Mouse (Mus musculus) splenic B cell, adult 2 months (primary cell): ENCODE data around the gene Dixdc1.

Experiments used
- DNase-seq: peaks from one replicate; pipeline ENCODE4 v3.0.0-alpha.2; 2011; ENCODE audit warnings: low read depth, low spot score
- H3K27me3 ChIP-seq: 2 replicates; pipeline ENCODE4 v1.6.1; 2012; ENCODE audit warnings: mild to moderate bottlenecking, low read length, moderate library complexity, mixed read lengths; ENCODE audit not compliant: control insufficient read depth, poor library complexity, insufficient read depth, severe bottlenecking
- H3K36me3 ChIP-seq: 2 replicates; pipeline ENCODE4 v1.6.1; 2012; ENCODE audit warnings: mild to moderate bottlenecking, low read length, moderate library complexity, mixed read lengths; ENCODE audit not compliant: control insufficient read depth, poor library complexity, insufficient read depth, severe bottlenecking

Gene Dixdc1

DNA sequence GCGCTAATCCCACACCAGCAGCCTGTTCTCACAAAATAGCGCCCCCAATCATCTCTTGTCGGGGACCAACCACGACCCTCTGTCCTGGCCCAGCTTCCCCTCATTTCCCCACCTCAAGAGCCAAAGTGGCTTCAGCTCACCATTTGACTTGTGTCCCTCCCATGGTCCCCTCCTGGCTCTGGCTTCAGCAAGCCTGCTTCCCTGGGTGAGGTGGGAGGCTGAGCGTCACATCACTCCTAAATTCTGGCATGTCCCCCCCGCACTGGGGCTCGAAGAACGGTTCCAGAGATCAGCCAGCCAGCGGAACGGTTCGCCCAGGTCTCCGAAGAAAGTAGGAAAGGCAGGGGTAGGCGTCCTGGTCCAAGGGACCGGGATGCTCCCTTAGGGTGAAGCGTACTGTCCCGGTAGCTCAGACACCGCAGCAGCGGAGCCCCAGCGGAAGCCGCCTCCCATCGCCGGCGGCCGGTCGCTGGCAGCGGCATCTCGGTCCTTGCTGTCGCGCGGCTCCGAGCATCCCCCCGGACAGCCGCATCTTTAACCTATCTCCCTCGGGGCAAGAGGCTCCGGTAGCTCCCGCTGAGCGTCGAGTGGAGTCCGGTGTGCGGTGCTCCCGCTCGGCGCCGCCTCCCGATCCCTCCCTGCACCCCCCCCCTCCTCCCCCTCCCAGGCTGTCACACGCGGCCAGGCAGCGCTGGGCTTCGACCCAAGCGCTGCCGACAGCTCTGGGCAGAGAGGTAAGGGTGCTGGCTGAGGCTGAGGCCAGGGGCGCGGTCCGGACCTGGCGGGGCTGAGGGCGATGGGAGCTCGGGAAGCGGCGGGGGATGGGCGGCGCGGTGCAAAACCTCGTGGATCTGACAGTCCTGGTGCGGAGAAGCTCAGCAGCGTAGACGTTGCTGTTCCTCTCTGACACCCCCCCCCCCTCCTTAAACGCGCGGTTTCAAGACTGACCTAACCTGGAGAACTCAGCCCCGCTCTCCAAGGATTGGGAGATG, 40.6 kb downstream of the Dixdc1 start:
- peak; percentile 30 for DNase-seq
- Histone ChIP-seq H3K36me3 (no peaks in the 10 kb centered on the region), H3K27me3 (no peaks in the 10 kb centered on the region; the same call in 1 of the 2 replicates)

DNA sequence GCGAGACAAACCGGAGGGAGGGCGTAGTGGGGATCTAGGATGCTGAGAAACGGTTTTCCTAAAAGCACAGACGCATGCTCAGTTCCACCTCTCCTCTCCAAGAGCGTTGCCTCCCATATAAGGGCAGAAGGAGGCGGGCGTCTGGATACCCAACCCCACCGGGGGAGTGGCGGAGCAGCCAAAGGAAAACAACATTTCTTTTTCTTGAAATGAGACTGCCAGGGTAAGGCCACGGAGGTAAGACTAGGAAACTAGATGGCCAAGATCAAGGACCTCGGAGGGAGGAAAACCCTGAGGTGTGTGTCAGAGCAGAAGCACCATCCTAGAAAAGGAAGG, 41.6 kb downstream of the Dixdc1 start:
- Histone ChIP-seq H3K36me3 (no peaks in the 10 kb centered on the region), H3K27me3 (no peaks in the 10 kb centered on the region; the same call in 1 of the 2 replicates)
- DNase-seq: no peak

DNA sequence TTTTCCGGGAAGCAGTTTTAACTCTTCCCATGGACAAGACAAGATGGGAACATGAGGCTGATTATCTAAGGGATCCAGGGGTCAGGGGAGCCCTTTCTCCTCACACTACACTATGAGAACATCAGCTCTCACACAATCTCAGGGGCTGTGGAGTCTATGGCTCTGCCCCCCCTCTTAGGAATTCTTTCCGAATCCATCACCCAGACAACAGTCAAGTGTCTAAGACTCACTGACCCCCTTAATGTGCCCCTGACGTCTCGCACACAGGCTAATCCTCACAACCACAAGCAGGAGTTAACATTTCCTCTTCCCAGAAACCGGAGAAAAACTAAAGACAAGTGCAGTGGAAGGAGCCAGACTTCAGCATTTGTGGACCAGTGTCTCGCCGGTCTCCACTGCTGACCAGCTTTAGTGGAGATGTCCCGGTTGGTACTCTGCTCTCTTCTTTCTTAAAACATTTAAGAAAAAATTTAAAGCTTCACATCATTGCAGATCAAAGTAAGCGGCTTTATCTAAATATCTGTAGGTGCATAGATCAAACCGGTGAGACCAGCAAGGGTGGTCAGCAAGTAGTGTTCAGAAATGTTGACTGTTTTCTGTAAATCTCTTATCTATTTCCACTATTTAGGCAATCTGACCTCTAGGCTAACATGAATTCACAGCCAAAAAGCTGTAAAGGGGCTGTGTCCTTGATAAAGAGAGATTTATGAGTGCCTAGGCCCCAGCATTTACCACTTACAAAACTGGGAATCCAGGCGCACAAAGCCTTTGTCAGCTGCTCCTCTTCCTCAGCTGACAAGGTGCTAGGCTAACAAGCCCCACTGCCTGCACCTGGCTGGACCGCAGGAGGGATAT, 42.2 kb downstream of the Dixdc1 start:
- Histone ChIP-seq H3K36me3 (no peaks in the 10 kb centered on the region), H3K27me3 (no peaks in the 10 kb centered on the region; the same call in 1 of the 2 replicates)
- no peak for DNase-seq

DNA sequence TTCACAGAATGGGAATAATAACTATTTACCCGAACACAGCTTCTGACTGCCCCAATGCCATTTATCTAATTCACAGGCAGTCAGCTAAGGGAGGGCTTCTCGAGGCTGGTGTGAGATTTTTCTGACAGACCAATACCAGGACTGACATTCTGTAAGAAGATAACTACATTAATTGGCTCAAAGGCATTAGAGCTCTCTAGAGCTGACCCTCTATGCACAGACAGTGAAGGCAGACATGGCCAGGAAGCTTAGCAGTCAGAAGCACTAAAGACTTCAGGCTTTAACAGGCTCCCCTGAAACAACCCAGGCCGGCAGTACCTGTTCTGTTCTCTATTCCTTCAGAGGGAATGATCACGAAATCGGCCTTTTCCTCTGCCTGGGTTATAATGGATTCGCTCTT, 44.2 kb downstream of the Dixdc1 start:
- Histone ChIP-seq H3K36me3 (no peaks in the 10 kb centered on the region), H3K27me3 (no peaks in the 10 kb centered on the region; the same call in 1 of the 2 replicates)
- no peak for DNase-seq

DNA sequence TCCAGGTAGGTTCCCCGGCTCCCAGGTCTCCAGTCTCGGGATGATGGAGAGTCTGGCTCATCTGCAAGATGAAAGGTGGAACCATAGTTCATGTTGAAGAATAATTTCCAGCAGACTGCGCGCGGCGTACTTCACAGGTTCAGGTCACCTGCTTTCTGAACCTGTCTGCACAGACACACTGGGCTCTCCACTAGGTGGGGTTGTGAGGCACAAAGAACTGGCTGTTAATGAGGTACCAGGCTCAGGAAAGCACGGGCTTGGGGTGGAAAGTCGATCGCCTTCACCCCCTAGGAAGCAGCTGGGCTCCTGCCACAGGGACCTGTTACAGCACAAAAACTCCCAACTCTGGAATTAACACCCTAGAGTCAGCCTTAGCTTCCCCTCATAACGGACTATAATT, 45.7 kb downstream of the Dixdc1 start:
- DNase-seq: peak; percentile 50
- H3K27me3 ChIP-seq: no peaks in the 10 kb centered on the region; the same call in 1 of the 2 replicates

DNA sequence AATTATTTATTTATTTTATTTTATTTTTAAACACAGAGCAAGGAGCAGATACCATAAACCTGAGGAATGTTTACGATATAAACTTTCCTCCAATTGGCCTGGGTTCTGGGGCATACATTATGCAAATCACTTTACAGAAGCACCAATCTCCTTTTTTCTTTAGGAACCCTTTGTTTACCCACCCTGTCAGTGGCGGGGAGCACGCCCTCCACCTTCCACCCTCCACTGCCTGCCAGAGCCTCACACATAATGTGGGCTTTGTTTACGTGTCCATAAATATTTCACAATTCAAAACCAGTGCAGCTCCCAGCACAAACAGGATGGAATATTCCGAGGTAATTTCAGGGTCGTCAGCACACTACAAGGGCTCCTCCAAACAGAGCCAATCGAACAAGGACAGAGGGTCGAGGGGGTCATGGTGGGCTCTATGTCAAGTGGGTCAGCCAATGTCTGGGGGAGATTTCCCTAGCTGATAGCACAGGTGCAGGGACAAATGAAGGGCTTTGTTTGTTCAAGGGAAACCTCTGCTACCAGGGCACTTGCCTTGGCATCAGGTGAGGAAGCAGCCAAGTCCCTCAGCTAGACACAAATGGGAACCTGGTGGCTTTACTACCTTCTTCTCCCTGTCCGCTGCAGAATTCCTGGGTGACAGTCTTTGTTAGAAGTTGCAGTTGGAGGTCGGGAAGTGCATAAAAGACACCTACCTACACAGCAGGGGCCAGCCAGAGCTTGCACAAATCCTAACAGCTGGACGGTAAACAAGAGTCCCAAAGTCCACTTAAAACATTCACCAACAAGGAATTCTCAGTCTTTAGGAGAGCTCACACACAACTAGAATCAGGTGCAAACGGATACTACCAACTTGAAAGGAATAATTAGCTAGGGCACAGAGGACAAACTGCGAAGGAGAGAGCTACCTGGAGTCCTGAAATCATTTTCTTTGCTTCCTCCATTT, 46.4 kb downstream of the Dixdc1 start:
- no peak for DNase-seq
- H3K36me3 ChIP-seq: no peaks in the 10 kb centered on the region
- no peaks in the 10 kb centered on the region; the same call in 1 of the 2 replicates for H3K27me3 ChIP-seq

More for the DNA sequence above, 45.7 kb downstream of the Dixdc1 start:
- no peaks in the 10 kb centered on the region for H3K36me3 ChIP-seq

DNA sequence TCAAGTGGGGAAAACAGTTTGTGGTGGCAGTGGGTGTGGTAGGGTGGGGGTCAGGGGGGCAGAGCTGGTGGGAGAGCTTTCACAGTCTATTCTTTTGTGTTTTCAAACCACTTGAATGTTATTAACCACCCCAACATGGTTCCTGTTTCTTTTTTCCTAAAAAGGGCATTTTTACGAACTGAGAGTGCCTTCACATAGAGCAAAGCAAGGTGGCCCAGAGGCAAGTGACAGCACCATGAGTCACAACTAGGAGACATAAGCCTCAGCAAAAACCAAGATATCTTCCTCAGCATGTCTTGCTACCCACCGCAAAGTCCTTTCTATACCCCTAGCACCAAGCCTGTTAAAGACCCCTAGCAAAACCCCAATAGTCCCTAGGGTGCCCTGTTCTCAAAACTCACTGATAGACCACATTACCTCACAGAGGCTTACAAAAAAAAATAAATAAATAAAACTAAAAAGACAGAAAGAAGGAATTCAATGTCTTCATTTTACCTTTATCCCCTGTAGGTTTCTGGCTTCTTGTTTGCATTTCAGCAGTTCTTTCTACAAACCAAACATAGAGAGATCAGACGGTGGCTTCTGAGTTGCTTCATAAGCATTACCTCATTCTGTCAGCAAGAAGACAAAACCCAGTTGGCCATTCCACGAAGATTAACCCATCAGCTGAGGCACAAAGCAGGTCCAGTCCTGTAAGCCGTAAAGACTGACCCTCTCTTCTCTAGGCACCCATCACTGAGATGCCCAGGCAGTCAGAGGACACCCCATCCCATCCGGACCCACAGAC, 52.3 kb downstream of the Dixdc1 start:
- no peaks in the 10 kb centered on the region for H3K36me3 ChIP-seq
- no peak for DNase-seq
- no peaks in the 10 kb centered on the region for H3K27me3 ChIP-seq

DNA sequence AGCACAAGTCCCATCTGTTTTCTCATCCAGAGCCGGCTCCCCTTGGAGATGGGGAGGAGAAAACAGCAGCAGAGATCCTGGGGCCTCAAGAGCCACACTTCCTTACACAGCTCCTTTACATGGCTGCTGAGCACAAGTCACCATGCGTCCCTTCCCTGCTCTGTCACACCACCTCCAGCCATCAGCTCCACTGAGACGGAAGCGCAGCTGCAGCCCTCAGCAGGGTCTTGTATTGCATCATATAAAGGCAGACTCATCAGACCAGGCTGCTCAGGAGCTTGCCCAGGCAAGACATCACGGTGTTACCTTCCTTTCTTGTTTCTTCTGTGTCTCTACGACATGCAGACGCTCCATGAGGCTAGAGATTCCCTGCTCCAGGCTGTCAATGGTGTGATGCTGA, 57.6 kb downstream of the Dixdc1 start:
- H3K27me3 ChIP-seq: no peaks in the 10 kb centered on the region
- no peaks in the 10 kb centered on the region for H3K36me3 ChIP-seq

DNA sequence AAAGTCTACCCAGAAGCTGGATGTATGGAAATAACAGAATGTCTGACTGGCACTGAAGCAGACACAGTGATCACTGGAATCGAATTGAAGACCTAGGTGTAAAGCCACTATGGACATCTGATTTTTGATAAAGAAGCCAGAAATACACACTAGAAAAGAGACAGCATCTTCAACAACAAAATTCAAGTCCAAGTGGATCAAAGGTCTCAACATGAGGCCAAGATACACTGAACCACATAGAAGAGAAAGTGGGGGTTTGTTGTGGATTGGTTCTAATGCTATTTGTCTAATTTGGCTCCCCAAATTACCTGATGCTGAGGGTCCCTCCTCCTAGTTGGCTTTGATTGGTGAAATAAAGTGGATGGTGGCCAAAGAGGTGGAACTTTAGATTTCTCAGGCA, 59.9 kb downstream of the Dixdc1 start:
- no peaks in the 10 kb centered on the region for H3K36me3 ChIP-seq
- no peaks in the 10 kb centered on the region for H3K27me3 ChIP-seq
- DNase-seq: no peak

More for the DNA sequence above, 57.6 kb downstream of the Dixdc1 start:
- no peak for DNase-seq

DNA sequence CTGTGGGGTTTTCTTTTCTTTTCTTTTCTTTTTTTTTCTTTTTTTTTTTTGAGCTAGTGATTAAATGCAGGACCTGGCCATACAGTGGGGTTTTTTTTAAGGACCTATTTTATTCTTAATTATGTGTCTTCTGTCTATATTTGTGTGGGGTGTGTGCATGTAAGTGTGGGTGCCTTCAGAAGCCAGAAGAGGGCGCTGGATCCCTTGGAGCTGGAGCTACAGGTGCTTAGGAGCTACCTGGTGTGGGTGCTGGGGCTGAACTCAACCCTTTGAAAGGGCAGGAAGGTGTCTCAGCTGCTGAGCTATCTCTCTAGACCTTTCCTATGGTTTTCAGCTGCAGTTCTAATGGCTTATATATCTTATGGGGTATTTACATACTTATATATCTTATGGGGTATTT, 64.5 kb downstream of the Dixdc1 start:
- Histone ChIP-seq H3K27me3 (no peaks in the 10 kb centered on the region; the same call in 1 of the 2 replicates), H3K36me3 (no peaks in the 10 kb centered on the region)
- DNase-seq: no peak

DNA sequence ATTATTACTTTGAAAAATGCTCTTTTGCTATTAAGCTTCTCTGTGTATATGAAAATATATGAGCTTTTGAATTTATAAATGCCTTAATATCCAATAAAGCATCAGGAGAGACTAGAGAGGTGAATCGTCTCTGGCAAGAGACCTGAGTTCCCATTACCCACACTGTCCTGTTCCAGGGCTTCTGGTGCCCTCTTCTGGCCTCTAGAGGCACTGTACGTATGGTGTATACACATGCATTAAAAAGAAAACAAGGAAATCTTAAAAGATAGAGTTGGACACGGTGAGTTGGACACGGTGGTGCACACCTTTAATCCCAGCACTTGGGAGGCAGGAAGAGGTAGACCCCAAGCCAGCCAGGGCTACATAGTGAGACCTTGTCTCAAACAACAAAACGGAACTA, 68.6 kb downstream of the Dixdc1 start:
- H3K36me3 ChIP-seq: no peaks in the 10 kb centered on the region
- DNase-seq: peak; percentile 78
- no peaks in the 10 kb centered on the region; the same call in 1 of the 2 replicates for H3K27me3 ChIP-seq

DNA sequence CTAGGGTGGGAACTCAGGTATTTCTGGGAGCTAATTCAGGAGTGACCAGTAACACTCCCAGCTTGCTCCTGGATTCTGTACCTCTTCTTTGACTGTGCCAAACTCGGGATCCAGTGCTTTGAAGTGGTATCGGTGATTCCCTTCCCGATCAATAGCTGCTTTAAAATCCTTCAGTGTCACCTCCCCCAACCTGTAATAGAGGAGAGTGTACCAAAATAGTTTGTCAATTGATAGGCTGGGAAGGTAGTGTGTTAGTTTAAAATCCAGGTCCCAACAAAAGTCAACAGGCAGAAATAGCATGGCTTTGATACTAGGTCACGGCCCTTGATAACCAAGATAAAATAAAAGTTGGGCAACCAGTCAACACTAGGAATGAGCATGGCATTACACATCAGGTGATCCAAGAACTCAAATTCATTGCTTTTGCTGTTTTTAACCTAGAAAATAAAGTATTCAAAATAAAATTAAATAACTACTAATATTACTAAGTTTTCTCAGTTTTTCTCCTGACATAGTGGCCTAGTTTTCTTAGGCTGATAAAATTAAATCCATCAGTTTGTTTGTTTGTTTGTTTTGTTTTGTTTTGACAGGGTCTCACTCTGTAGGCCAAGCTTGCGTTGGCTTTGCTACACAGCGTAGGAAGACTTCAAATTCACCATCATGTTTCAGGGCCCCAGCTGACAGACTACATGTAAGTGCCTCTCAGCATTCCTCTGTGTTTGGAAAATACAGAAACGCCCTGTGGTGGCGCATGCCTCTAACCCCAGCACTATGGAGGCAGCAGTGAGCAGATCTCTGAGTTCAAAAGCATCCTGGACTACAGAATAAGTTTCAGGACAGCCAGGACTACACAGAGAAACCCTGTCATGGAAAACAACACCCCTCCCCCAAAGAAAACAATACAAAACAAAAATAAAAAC, 71.5 kb downstream of the Dixdc1 start:
- Histone ChIP-seq H3K36me3 (no peaks in the 10 kb centered on the region), H3K27me3 (no peaks in the 10 kb centered on the region; the same call in 1 of the 2 replicates)
- no peak for DNase-seq

DNA sequence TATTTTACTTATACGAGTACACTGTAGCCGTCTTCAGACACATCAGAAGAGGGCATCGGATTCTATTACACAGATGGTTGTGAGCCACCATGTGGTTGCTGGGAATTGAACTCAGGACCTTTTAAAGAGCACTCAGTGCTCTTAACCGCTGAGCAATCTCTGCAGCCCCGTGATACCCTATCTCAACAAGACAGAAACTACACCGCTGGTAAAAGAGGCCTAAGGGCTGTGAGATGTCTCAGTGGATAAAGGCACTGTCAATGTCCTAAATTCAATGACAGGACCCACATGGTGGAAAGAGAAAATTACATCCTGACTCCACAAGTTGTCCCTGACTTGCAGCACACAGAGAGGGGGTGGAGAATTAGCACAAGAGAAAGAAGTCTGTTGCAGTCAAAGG, 72.9 kb downstream of the Dixdc1 start:
- no peaks in the 10 kb centered on the region for H3K36me3 ChIP-seq
- H3K27me3 ChIP-seq: no peaks in the 10 kb centered on the region; the same call in 1 of the 2 replicates

More for the DNA sequence above, 72.9 kb downstream of the Dixdc1 start:
- DNase-seq: no peak
